Mouse (Mus musculus) intestine, embryonic 14.5 days (tissue): ENCODE data around the gene Des. TPM values are rescaled to one million over a fixed set of nuclear protein-coding genes. Genes with fewer than 3 reads are reported as not detected.

Experiments used
- ATAC-seq: fragments of 200-750 bp; cut with Nextera tagmentation; replicated peaks from 2 replicates; pipeline ENCODE4 v1.8.0; 2017; ENCODE audit warnings: low read depth, moderate number of reproducible peaks, moderate TSS enrichment, moderate library complexity; ENCODE audit not compliant: low FRiP score, low TSS enrichment
- DNase-seq: peaks from one replicate; pipeline ENCODE4 v3.0.0-alpha.2; 2018; ENCODE audit warnings: low spot score
- H3K27ac ChIP-seq: fragments of 300-500 bp; sonication (generic); 2 replicates; pipeline ENCODE4 v1.5.1; 2014; ENCODE audit warnings: low read depth, mild to moderate bottlenecking, control low read depth
- H3K27me3 ChIP-seq: fragments of 300-500 bp; sonication (generic); replicated peaks from 2 replicates; pipeline ENCODE4 v1.6.1; 2014; ENCODE audit warnings: low read length, control low read depth; ENCODE audit not compliant: control insufficient read depth, insufficient read depth
- H3K36me3 ChIP-seq: fragments of 300-500 bp; sonication (generic); 2 replicates; pipeline ENCODE4 v1.6.1; 2014; ENCODE audit warnings: low read length, control low read depth; ENCODE audit not compliant: control insufficient read depth, insufficient read depth
- H3K4me1 ChIP-seq: fragments of 300-500 bp; sonication (generic); replicated peaks from 2 replicates; pipeline ENCODE4 v1.6.1; 2014; ENCODE audit warnings: low read length, control low read depth, mixed read lengths; ENCODE audit not compliant: control insufficient read depth, insufficient read depth
- H3K4me2 ChIP-seq: fragments of 300-500 bp; sonication (generic); 2 replicates; pipeline ENCODE4 v1.6.1; 2014; ENCODE audit warnings: low read length
- H3K4me3 ChIP-seq: fragments of 300-500 bp; sonication (generic); 2 replicates; pipeline ENCODE4 v1.5.1; 2014; ENCODE audit warnings: low read depth, low read length, control low read depth, mixed read lengths
- H3K9ac ChIP-seq: fragments of 300-500 bp; sonication (generic); 2 replicates; pipeline ENCODE4 v1.6.1; 2014; ENCODE audit warnings: mild to moderate bottlenecking, low read length
- H3K9me3 ChIP-seq: fragments of 300-500 bp; sonication (generic); 2 replicates; pipeline ENCODE4 v1.6.1; 2016; ENCODE audit warnings: low read length, control low read depth; ENCODE audit not compliant: control insufficient read depth
- WGBS: fragments of 180-500 bp; shearing (Covaris S2); extraction: QIAGEN DNeasy Blood & Tissue Kit; methylation state at CpG from one replicate; pipeline ENCODE4 v1.1.7; 2014; 5-methylcytosine and 5-hydroxymethylcytosine counted together
- polyA plus RNA-seq: library from polyadenylated mRNA; unstranded; fragments of >200 nt; fragmentation: Nextera tagmentation; extraction: Ambion mirVana; gene quantifications from 2 replicates; pipeline ENCODE4 v1.2.1, GENCODE M21; 2014

Des gene
- 72.4 and 73.2 TPM in 2 replicates for polyA plus RNA-seq

- peak within 1 kb of the TSS; percentile 48 for H3K4me3 ChIP-seq
- no peaks in the 10 kb centered on the region for H3K9me3 ChIP-seq
- ATAC-seq (peak; percentile 74), DNase-seq (peak; percentile 78)
- peak within 1 kb of the TSS; percentile 52 for H3K9ac ChIP-seq
- H3K27me3 ChIP-seq = peaks cover 6% of the 10 kb centered on the region; the same call in 1 of the 2 replicates
- 3% methylated on average over 79 of the region's 80 CpGs for WGBS
- 0 out of 2 replicates have a peak, but pooled peaks cover 7% of the 10 kb centered on the region for H3K36me3 ChIP-seq
- peak within 1 kb of the TSS; percentile 73 for H3K4me2 ChIP-seq
- peaks cover 3% of the 10 kb centered on the region; the same call in 1 of the 2 replicates for H3K4me1 ChIP-seq
- H3K27ac ChIP-seq = peak within 1 kb of the TSS; percentile 81
Observed at GRCm38 (mm10) chr1:75360112-75361031, at the start of gene Des. Des (plus strand) TSS chr1:75360329.

DNA sequence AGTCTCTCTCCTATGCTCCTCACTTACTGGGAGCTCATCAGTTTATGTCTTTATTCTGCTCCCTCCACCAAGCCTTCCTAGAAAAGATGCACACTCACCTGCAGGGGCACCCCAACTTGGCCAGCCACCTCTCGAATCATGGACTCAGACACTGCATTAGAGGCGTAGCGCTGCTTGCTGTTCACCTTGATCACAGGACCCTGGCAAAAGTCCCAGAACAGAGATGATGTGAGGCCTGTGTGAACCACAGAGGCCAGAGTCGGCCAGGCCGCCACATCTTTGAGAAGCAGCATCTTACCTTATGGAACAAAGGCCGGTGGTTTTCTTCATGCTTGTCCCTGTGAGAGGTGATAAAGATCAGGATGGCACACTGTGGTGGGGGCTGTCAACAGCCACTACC is 48.4 kb upstream of the Des start:
- Histone ChIP-seq H3K4me1 (no peaks in the 10 kb centered on the region; the same call in 1 of the 2 replicates), H3K27ac (no peak overlapping the region), H3K4me2 (no peak overlapping the region), H3K9me3 (no peaks in the 10 kb centered on the region), H3K27me3 (no peaks in the 10 kb centered on the region), H3K36me3 (peaks cover 88% of the 10 kb centered on the region), H3K9ac (no peak overlapping the region), H3K4me3 (no peak overlapping the region)
- DNase-seq (no peak), ATAC-seq (no peak)
- WGBS = 97% methylated on average over 6 of the region's 6 CpGs

DNA sequence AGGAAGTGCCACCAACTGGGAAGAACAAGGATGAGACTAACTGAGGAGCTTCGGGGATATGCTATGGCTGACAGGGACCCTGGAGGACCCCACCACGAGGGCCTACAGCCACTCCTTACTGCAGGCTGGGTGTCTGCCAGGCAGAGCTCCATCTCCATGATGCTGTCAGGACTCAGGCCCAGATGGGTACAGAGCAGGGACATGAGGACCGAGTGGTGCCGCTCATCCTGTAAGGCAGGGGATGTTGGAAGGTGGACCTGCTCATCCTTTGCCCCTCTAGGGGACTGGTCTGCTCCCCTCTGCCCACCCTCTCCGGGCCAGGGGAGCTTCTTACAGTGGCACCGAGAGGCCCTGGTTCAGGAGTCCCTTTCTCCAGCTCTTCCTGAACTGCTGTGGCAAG is 45.1 kb upstream of the Des start:
- no peak for DNase-seq
- H3K9me3 ChIP-seq = no peaks in the 10 kb centered on the region
- WGBS = 95% methylated on average over 6 of the region's 6 CpGs
- no peaks in the 10 kb centered on the region for H3K27me3 ChIP-seq
- H3K4me2 ChIP-seq = no peak overlapping the region
- no peak for ATAC-seq
- no peak overlapping the region for H3K27ac ChIP-seq
- H3K36me3 ChIP-seq = peaks cover 56% of the 10 kb centered on the region
- H3K9ac ChIP-seq = no peak overlapping the region
- no peak overlapping the region for H3K4me3 ChIP-seq
- no peaks in the 10 kb centered on the region; the same call in 1 of the 2 replicates for H3K4me1 ChIP-seq

GRCm38 (mm10) chr1:75315456-75316365 is 44.4 kb upstream of the Des start:
- WGBS = 79% methylated on average over 29 of the region's 29 CpGs
- no peaks in the 10 kb centered on the region for H3K9me3 ChIP-seq
- DNase-seq = no peak

DNA sequence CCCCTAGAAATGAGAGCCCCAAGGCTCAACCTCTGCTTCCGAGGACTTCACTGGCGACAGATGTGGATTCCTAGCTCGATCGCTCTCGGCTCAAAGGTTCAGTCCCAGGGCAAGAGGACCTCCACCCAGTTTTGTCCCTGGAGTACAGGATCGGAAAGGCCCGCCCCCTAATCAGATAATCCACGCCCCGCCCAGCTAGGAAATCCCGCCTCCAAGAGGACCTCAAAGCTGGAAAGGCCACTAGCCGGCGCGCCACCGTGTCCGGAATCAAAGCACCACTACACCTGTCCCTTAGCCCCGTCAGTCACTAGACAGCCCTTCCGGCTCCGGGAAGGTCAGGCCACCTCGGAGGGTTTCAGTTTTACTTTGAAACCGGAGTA is 43.3 kb upstream of the Des start:
- H3K27me3 ChIP-seq = no peaks in the 10 kb centered on the region
- no peaks in the 10 kb centered on the region for H3K9me3 ChIP-seq
- H3K9ac ChIP-seq = peak overlapping the region; percentile 67
- DNase-seq = peak; percentile 94
- H3K4me1 ChIP-seq = no peaks in the 10 kb centered on the region; the same call in 1 of the 2 replicates
- WGBS = 1% methylated on average over 20 of the region's 20 CpGs
- H3K4me3 ChIP-seq = peak overlapping the region; percentile 77
- peak; percentile 60 for ATAC-seq
- peak overlapping the region; percentile 64 for H3K4me2 ChIP-seq
- H3K27ac ChIP-seq = peak overlapping the region; percentile 91
- peaks cover 37% of the 10 kb centered on the region for H3K36me3 ChIP-seq

More at GRCm38 (mm10) chr1:75315456-75316365, 44.4 kb upstream of the Des start:
- H3K27me3 ChIP-seq = no peaks in the 10 kb centered on the region
- no peak for ATAC-seq
- H3K4me2 ChIP-seq = peak overlapping the region; percentile 64
- H3K4me3 ChIP-seq = peak overlapping the region; percentile 77
- peak overlapping the region; percentile 67 for H3K9ac ChIP-seq
- H3K36me3 ChIP-seq = peaks cover 49% of the 10 kb centered on the region
- no peaks in the 10 kb centered on the region; the same call in 1 of the 2 replicates for H3K4me1 ChIP-seq
- H3K27ac ChIP-seq = no peak overlapping the region

- H3K4me2 ChIP-seq = peak within 1 kb of the TSS; percentile 64
- under 1% methylated on average over 90 of the region's 92 CpGs for WGBS
- DNase-seq (peak; percentile 100), ATAC-seq (peak; percentile 97)
- peak within 1 kb of the TSS; percentile 91 for H3K27ac ChIP-seq
- H3K9ac ChIP-seq = peak within 1 kb of the TSS; percentile 67
- H3K36me3 ChIP-seq = peaks cover 30% of the 10 kb centered on the region
- peak within 1 kb of the TSS; percentile 77 for H3K4me3 ChIP-seq
- no peaks in the 10 kb centered on the region for H3K27me3 ChIP-seq
- H3K9me3 ChIP-seq = no peaks in the 10 kb centered on the region
- no peaks in the 10 kb centered on the region; the same call in 1 of the 2 replicates for H3K4me1 ChIP-seq
Observed at GRCm38 (mm10) chr1:75317241-75318201, 42.6 kb upstream of the Des start, which contains the start of gene Dnpep. Dnpep (minus strand) TSS chr1:75317990.

GRCm38 (mm10) chr1:75318301-75318700 is 41.8 kb upstream of the Des start:
- H3K9me3 ChIP-seq = no peaks in the 10 kb centered on the region
- peaks cover 23% of the 10 kb centered on the region for H3K36me3 ChIP-seq
- 0 out of 2 replicates have a peak overlapping the region, but pooled peaks have one; percentile 27 for H3K27ac ChIP-seq
- DNase-seq = no peak
- peak overlapping the region; percentile 35 for H3K4me2 ChIP-seq
- ATAC-seq = no peak
- WGBS = 65% methylated on average over 3 of the region's 3 CpGs
- H3K4me1 ChIP-seq = no peaks in the 10 kb centered on the region; the same call in 1 of the 2 replicates
- H3K27me3 ChIP-seq = no peaks in the 10 kb centered on the region
- peak overlapping the region; percentile 17; the same call in 1 of the 2 replicates for H3K9ac ChIP-seq
- peak overlapping the region; percentile 7; the same call in 1 of the 2 replicates for H3K4me3 ChIP-seq
